Mouse (Mus musculus) myocyte (in vitro differentiated cells): Measurements from ENCODE around the gene Tmem232.

Experiments
- CEBPB ChIP-seq: IDR thresholded peaks from 2 replicates; pipeline ENCODE4 v1.6.1; 2011; ENCODE audit warnings: mild to moderate bottlenecking, moderate library complexity; ENCODE audit not compliant: poor library complexity, insufficient read depth, severe bottlenecking
- E2F4 ChIP-seq: IDR thresholded peaks from one replicate; pipeline ENCODE4 v1.6.1; 2011; ENCODE audit warnings: mild to moderate bottlenecking, control low read depth, moderate library complexity; ENCODE audit not compliant: insufficient read depth
- MAX ChIP-seq: IDR thresholded peaks from one replicate; pipeline ENCODE4 v1.6.1; 2011; ENCODE audit warnings: low read depth, mild to moderate bottlenecking, control low read depth
- MYOD1 ChIP-seq, 3 experiments: IDR thresholded peaks; one replicate each; pipeline ENCODE4 v1.6.1; 2011; ENCODE audit warnings: control low read depth in 2 of 3, low read depth in 2 of 3, mild to moderate bottlenecking in 2 of 3, moderate library complexity in 1 of 3; ENCODE audit not compliant: insufficient read length in 2 of 3, control insufficient read depth in 1 of 3
- MYOG ChIP-seq, 3 experiments: IDR thresholded peaks; one replicate each; pipeline ENCODE4 v1.6.1; 2011; ENCODE audit warnings: control low read depth in 2 of 3, low read depth in 2 of 3, mild to moderate bottlenecking in 2 of 3; ENCODE audit not compliant: insufficient read length in 2 of 3, control insufficient read depth in 1 of 3, insufficient read depth in 1 of 3
- POLR2A ChIP-seq: IDR thresholded peaks from one replicate; pipeline ENCODE4 v1.6.1; 2011; ENCODE audit warnings: low read depth, mild to moderate bottlenecking, control low read depth, moderate library complexity; ENCODE audit not compliant: insufficient read length
- POLR2AphosphoS2 ChIP-seq: IDR thresholded peaks from one replicate; pipeline ENCODE4 v1.6.1; 2011; ENCODE audit warnings: low read depth, control low read depth; ENCODE audit not compliant: insufficient read length
- SRF ChIP-seq: IDR thresholded peaks from one replicate; pipeline ENCODE4 v1.6.1; 2011; ENCODE audit warnings: low read depth; ENCODE audit not compliant: control insufficient read depth, insufficient read length
- TCF12 ChIP-seq: IDR thresholded peaks from one replicate; pipeline ENCODE4 v1.6.1; 2011; ENCODE audit warnings: mild to moderate bottlenecking, control low read depth; ENCODE audit not compliant: poor library complexity, insufficient read depth, severe bottlenecking
- TCF3 ChIP-seq: IDR thresholded peaks from one replicate; pipeline ENCODE4 v1.6.1; 2011; ENCODE audit warnings: low read depth, control low read depth; ENCODE audit not compliant: insufficient read length
- USF1 ChIP-seq: IDR thresholded peaks from one replicate; pipeline ENCODE4 v1.6.1; 2011; ENCODE audit warnings: low read depth, mild to moderate bottlenecking, control low read depth, moderate library complexity

- no peak for TF ChIP-seq MYOG (IDR thresholded peaks at IDR 0.05; ENCODE audit: control insufficient read depth in 1 of 3, insufficient read depth in 1 of 3, insufficient read length in 2 of 3, low read depth in 2 of 3)
- no peak for TF ChIP-seq MYOD1 (IDR thresholded peaks at IDR 0.05; ENCODE audit: control insufficient read depth in 1 of 3, insufficient read length in 2 of 3, low read depth in 2 of 3)
- no peak for TF ChIP-seq CEBPB
- TF ChIP-seq MAX, result no peak
- TF ChIP-seq POLR2A, result no peak
- no peak for TF ChIP-seq TCF12
- TF ChIP-seq POLR2AphosphoS2, result no peak
- no peak for TF ChIP-seq USF1
- TF ChIP-seq E2F4, result no peak
- no peak for TF ChIP-seq TCF3
- no peak for TF ChIP-seq SRF
Observed at GRCm38 (mm10) chr17:65297831-65298230, 242.8 kb downstream of the Tmem232 start.
